Mouse (Mus musculus) limb, embryonic 11.5 days (tissue): ENCODE measurements at regions not wholly inside any gene's neighbourhood (a gene's known extent, or its start where the extent isn't known, plus 50 kb on each side); places are given as distances from the start of the nearest gene placed in this dataset.

ENCODE experiments used
- ATAC-seq: fragments of 200-750 bp; cut with Nextera tagmentation; 2 replicates; pipeline ENCODE4 v1.8.0; 2017; ENCODE audit warnings: low read depth; ENCODE audit not compliant: insufficient number of reproducible peaks, low FRiP score, low TSS enrichment
- DNase-seq: peaks from one replicate; pipeline ENCODE4 v3.0.0-alpha.2; 2015; ENCODE audit warnings: low spot score
- H3K27ac ChIP-seq: fragments of 300-500 bp; sonication (generic); replicated peaks from 2 replicates; pipeline ENCODE4 v1.5.1; 2014; ENCODE audit warnings: low read depth, mild to moderate bottlenecking, low read length
- H3K27me3 ChIP-seq: fragments of 300-500 bp; sonication (generic); 2 replicates; pipeline ENCODE4 v1.6.1; 2014; ENCODE audit warnings: mild to moderate bottlenecking, low read length, mixed read lengths; ENCODE audit not compliant: control insufficient read depth, insufficient read depth
- H3K36me3 ChIP-seq: fragments of 300-500 bp; sonication (generic); 2 replicates; pipeline ENCODE4 v1.6.1; 2014; ENCODE audit warnings: mild to moderate bottlenecking, low read length, moderate library complexity, mixed read lengths; ENCODE audit not compliant: control insufficient read depth, insufficient read depth
- H3K4me1 ChIP-seq: fragments of 300-500 bp; sonication (generic); 2 replicates; pipeline ENCODE4 v1.6.1; 2014; ENCODE audit warnings: low read length, mixed read lengths; ENCODE audit not compliant: control insufficient read depth, insufficient read depth
- H3K4me2 ChIP-seq: fragments of 300-500 bp; sonication (generic); 2 replicates; pipeline ENCODE4 v1.6.1; 2014; ENCODE audit warnings: low read depth, mild to moderate bottlenecking, moderate library complexity; ENCODE audit not compliant: severe bottlenecking
- H3K4me3 ChIP-seq: fragments of 300-500 bp; sonication (generic); 2 replicates; pipeline ENCODE4 v1.5.1; 2014; ENCODE audit warnings: low read depth, low read length
- H3K9ac ChIP-seq: fragments of 300-500 bp; sonication (generic); 2 replicates; pipeline ENCODE4 v1.6.1; 2014; ENCODE audit warnings: mild to moderate bottlenecking, low read length
- H3K9me3 ChIP-seq: fragments of 300-500 bp; sonication (generic); 2 replicates; pipeline ENCODE4 v1.6.1; 2016; ENCODE audit warnings: low read length; ENCODE audit not compliant: control insufficient read depth
- WGBS: fragments of 180-500 bp; shearing (Covaris S2); extraction: QIAGEN DNeasy Blood & Tissue Kit; methylation state at CpG from one replicate; pipeline ENCODE4 v1.1.7; 2014; 5-methylcytosine and 5-hydroxymethylcytosine counted together

GRCm38 (mm10) chr15:53006844-53007243, 877.9 kb upstream of the Gm7489 start:
- 83% methylated on average over 1 of the region's 1 CpGs for WGBS
- H3K4me2 ChIP-seq: no peak overlapping the region
- H3K27me3 ChIP-seq: no peaks in the 10 kb centered on the region
- no peak overlapping the region for H3K9ac ChIP-seq
- no peak for ATAC-seq
- no peak overlapping the region for H3K27ac ChIP-seq
- no peak overlapping the region for H3K4me3 ChIP-seq
- no peaks in the 10 kb centered on the region for H3K36me3 ChIP-seq
- DNase-seq: no peak
- no peaks in the 10 kb centered on the region for H3K4me1 ChIP-seq
- H3K9me3 ChIP-seq: no peaks in the 10 kb centered on the region

GRCm38 (mm10) chr15:53009337-53009736, 875.4 kb upstream of the Gm7489 start:
- Histone ChIP-seq H3K4me1 (no peaks in the 10 kb centered on the region), H3K36me3 (no peaks in the 10 kb centered on the region), H3K27me3 (no peaks in the 10 kb centered on the region), H3K27ac (no peak overlapping the region), H3K9me3 (no peaks in the 10 kb centered on the region), H3K4me2 (no peak overlapping the region), H3K4me3 (no peak overlapping the region), H3K9ac (no peak overlapping the region)
- DNase-seq (no peak), ATAC-seq (no peak)
- WGBS: 74% methylated on average over 3 of the region's 3 CpGs
